Mouse (Mus musculus): ENCODE results near the gene Ccdc141. TPM values are rescaled to one million over a fixed set of nuclear protein-coding genes. Genes with fewer than 3 reads are reported as not detected.

The Ccdc141 gene
- 5.5 TPM for polyA plus RNA-seq (2014; fragmentation: Illumina TruSeq; extraction: RNeasy Lipid Tissue Mini Kit (QIAGEN cat#74804); ENCODE audit: low read depth, low replicate concordance)

GRCm38 (mm10) chr2:77170633-77171105 lies at the start of gene Ccdc141:
Gene Ccdc141 (minus strand): TSS chr2:77170636.

GRCm38 (mm10) chr2:76982391-76983145 lies 187.9 kb downstream of the Ccdc141 start, which contains the start of gene Ttn:
Gene Ttn (minus strand): TSS chr2:76982547.

Other genes with a start within 250 kb of the Ccdc141 start
- gene Ttn, start 188.1 kb downstream of the Ccdc141 start, polyA plus RNA-seq (2014; fragmentation: Illumina TruSeq; extraction: RNeasy Lipid Tissue Mini Kit (QIAGEN cat#74804); ENCODE audit: low read depth, low replicate concordance), result 0.03 TPM
- gene Sestd1, start 110.0 kb upstream of the Ccdc141 start, polyA plus RNA-seq (2014; fragmentation: Illumina TruSeq; extraction: RNeasy Lipid Tissue Mini Kit (QIAGEN cat#74804); ENCODE audit: low read depth, low replicate concordance), result 35.6 TPM

Measured in sigmoid colon, adult 10 weeks (tissue).